Mouse (Mus musculus): ENCODE data around the gene D430019H16Rik.

DNA sequence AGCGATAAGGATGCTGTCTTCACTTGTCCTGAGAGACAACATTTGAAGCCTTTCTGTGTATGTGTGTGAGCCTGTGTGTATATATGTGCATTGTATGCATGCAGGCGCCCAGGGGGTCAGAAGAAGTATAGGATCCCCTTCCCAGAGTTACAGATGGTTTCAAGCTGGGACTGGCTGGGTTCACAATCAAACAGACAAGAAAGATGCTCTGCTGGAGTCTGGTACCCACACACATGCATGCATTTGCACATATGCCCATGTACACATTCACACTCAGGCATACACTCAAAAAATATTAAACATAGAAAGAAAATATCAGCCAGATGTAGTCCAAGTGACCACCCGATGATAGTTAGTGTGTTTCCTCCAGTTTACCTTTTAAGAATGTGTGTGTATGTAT, 88.9 kb downstream of the D430019H16Rik start:
- no peak for TF ChIP-seq ZNF384 (IDR thresholded peaks at IDR 0.05; ENCODE audit: low read depth, low read length)
- TF ChIP-seq CHD2 (IDR thresholded peaks at IDR 0.05; ENCODE audit: low read depth, low read length), result no peak
- TF ChIP-seq HCFC1 (IDR thresholded peaks at IDR 0.05; ENCODE audit: borderline replicate concordance, insufficient read depth, low read length), result no peak
